Mouse (Mus musculus) kidney, postnatal 25 days (tissue): ENCODE measurements at regions not wholly inside any gene's neighbourhood (a gene's known extent, or its start where the extent isn't known, plus 50 kb on each side); places are given as distances from the start of the nearest gene placed in this dataset.

ENCODE experiments used
- DNase-seq, 2 experiments: peaks; one replicate each; pipeline ENCODE4 v3.0.0; 2021; ENCODE audit warnings: mixed read lengths in 2 of 2

GRCm38 (mm10) chr8:88417307-88418095, 55.5 kb upstream of the Brd7 start:
- DNase-seq, result no peak

- DNase-seq, result no peak
Measured at GRCm38 (mm10) chr8:88423264-88423663, 61.3 kb upstream of the Brd7 start.

GRCm38 (mm10) chr8:88428560-88428959, 66.6 kb upstream of the Brd7 start:
- no peak for DNase-seq

GRCm38 (mm10) chr8:88431389-88431788, 69.4 kb upstream of the Brd7 start:
- DNase-seq, result no peak

DNA sequence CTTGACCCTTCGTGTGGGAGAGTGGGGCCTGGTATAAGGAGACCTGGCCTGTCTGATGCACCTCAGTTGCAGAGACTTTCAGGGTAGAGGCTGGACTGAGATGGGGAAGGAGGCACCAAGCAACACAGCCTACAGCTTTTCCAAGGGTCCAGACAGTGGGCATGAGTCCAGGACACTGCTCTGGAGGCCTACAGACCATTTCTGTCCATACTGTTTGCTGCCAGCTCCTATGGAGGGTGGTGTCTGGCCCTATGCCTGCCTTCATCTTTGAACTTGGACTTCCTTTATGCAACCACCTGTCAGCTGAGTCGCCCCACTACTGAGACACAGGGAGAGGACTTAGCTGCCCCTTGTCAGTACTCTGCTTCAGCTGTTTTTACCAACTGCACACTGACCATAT, 73.7 kb upstream of the Brd7 start:
- no peak for DNase-seq

DNA sequence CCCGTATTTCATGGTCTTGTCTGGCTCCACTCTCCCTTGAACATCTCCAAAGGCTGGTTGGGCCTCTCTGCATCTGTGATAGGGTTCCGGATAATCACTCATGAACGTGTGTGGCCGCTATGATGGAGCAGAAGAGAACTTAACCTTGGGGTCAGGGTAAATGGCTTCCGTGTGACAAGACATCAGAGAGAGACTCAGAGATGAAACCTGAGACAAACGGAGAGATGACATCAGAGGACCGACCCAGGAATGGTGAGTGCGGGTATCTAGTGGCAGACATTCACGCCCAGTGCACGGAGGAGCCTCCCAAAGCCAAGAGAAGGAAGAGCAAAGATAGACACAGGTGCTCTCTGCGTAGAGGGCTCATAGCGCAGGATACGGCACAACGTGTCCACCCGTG, 78.2 kb upstream of the Brd7 start:
- no peak for DNase-seq

DNA sequence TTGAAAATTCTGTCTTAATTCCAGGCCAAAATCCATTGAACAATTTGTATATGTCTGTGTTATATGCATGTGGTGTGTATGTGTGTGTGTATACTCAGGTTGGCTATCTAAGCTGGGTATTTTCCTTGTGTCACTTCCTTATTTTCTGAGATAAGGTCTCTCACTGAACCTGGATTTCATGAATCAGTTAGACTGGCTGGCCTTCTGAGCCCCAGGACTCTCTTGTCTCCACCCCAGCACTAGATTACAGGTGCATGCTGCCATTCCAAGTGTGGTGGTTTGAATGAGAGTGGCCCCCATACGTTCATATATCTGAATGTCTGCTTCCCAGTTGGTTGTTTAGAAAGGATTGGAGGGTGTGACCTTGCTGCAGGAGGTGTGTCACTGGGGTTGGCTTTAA, 77.8 kb upstream of the Nkd1 start:
- no peak for DNase-seq

- no peak for DNase-seq
Measured at GRCm38 (mm10) chr8:88447406-88447805, 73.7 kb upstream of the Nkd1 start.

DNA sequence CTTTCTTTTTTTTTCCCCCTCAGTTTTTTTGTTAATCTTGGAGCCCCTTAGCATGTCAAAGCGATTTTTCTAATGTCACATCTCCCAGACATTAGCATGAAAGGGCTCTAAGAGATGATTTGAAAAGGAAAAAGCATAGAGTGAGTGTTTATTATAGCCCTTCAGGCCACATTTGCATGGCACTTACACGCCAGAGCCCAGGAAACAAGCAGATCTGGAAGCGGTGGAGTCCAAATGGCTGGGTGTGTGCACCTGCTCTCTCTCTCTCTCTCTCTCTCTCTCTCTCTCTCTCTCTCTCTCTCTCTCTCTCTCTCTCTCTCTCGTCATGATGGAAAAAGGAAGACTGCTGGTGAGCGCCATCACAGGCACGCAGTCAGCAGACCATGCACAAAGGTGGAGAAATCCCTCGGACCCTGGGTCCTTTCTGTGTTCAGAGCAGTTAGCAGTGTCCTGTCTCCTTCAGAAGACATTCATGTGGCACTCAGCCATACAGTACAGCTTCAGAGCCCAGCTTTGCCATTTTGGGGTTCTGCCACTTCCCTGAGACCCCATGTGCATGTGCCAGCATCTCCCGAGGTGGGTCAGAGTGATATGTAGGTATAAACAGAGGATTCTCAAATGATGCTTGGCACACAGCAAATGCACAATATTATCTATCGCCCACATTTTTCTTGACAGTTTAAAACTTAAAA, 73.2 kb upstream of the Nkd1 start:
- DNase-seq, result no peak

GRCm38 (mm10) chr8:88449001-88449400, 72.2 kb upstream of the Nkd1 start:
- DNase-seq, result no peak

- no peak for DNase-seq
Measured at GRCm38 (mm10) chr8:88449534-88449933, 71.6 kb upstream of the Nkd1 start.

- no peak for DNase-seq
Measured at GRCm38 (mm10) chr8:88450864-88451657, 70.1 kb upstream of the Nkd1 start.

DNA sequence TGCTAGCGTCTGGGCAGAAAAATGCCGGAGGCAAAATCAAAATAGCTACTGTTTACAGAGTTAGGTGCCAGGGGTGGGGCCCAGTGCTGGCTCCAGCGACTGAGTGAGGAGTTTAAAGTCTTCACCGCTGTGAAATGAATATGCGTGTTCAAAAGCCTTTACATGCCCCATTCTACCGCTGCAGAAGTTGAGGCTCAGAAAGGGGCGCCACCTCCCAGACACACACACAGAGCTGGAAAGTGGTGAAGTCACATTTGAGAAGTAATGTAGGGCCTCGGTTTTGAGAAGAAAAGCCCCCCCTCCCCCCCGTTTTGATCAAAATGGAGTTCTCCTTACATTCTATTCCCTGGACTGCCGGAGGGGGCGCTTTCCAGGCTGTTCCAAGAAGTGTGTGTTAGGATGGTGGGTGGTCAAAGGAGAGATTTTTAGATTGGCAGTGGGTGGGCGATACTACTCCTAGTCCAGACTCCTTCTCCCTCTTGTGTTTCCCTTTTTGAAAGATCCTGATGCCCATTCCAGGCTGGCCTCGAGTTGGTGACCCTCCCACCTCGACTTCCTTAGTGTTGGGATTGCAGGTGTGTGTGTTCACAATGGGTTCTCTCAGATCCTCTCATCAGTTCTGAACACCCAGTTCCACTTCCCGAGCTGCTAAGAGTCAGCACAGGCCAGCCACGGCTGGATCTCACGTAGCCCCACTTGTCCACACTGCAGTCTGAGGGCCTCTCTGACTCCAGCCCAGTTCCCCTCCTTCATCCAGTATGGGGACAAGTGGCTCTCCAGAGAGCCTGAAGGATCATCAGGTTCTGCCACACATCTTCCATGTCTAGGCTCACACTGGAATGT, 69.3 kb upstream of the Nkd1 start:
- peak in 1 of 2 experiments; percentile 13 for DNase-seq

GRCm38 (mm10) chr8:88452501-88452847, 68.7 kb upstream of the Nkd1 start:
- no peak for DNase-seq

- DNase-seq, result peak; percentile 52 to 68
Measured at GRCm38 (mm10) chr8:88454048-88454696, 67.0 kb upstream of the Nkd1 start.

DNA sequence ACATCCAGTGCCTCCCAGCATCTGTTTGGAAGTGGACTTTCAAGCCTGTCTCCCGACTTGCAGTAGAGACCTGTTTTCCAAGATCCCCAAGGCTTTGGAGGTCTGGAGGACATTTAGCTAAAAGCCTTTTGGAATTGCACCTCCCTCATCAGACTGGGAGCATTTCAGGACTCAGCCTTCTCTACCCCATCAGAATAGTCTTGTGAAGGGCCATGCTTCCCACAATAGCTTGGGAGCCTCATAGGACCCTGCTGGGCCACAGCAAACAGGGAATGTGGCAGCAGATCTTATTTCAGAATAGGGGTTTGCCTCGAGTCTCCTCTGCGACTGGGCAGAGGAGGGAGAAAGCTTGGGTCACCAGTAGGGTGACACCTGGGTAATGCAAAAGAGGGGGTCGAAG, 66.2 kb upstream of the Nkd1 start:
- DNase-seq, result no peak

DNA sequence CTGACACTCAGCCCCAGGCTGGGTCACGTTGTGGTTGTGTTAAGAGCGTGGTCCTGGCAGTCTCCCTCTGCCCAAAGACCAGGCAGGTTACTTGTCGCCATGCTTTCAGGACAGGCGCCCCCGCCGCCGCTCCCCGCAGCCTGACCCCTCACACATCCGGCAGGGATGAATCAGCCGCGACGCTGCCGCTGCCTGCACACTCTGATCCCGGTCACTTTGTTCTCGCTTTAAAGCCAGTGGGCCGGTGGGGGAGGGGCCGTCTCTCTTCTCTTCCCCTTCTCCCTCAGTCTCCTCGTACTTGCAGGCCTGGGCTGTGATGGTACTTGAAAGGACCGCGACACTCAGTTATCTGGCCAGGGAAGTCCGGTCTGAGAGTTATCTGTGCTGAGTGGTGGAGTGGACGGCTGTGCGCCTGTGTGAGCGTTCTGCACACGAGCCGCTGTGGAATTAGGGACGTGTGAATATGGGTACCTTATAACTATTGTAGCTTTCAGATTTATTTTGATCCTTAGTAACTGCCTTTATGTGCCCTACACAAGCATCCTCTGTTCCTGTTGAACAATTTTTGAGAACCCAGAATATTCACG, 65.6 kb upstream of the Nkd1 start:
- DNase-seq, result peak; percentile 11 to 46

- no peak for DNase-seq
Measured at GRCm38 (mm10) chr8:88459197-88459596, 62.0 kb upstream of the Nkd1 start.

DNA sequence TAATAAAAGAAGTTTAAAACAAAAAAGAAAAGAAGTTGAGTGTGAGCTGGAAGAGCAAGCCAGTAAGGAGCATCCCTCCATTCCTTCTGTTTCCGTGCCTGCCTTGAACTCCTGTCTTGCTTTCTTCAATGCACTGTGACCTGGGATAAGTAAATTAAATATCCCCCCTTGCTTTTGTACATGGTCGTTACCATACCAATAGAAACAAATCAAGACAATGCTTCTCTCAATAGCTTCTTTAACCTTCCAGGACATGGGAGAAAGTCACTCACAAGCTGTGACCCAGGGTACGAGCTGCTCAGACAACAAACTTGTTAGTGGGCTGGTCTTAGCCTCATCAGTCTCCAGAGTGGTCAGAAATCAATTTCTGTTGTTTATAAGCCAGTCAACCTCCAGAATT, 53.4 kb upstream of the Nkd1 start:
- DNase-seq, result no peak

DNA sequence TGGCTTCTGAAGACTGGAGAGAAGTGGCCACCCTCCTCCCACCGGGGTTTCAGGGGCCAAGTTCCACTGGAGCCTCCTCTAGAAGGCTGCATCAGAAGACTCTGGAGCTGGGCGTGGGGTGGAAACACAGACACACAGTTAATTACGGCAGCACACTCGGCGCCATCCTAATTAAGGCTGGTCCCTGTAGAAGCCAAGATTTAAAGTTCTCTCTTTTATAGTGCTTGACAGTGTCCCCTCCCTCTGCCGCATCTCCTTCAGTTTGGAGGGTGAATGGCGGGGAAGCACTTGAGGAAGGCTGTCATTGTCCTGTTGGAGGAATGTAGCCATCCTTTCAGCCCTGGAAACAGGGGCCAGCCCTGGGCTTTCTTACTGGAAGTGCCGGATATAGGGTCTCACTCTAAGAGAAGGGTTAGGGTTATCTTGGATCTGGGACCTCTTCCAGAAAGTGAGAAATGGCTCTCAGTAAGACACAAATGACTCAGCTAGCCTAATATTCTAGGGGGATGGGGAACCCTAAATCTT, 50.2 kb upstream of the Nkd1 start:
- peak in 1 of 2 experiments; percentile 5 for DNase-seq
